Mouse (Mus musculus) heart, adult 9 months (tissue): ENCODE results near the gene Npepps.

Source experiments
- DNase-seq, 2 experiments: peaks; one replicate each; pipeline ENCODE4 v3.0.0; 2022; ENCODE audit warnings: low spot score in 2 of 2

Npepps gene

DNA sequence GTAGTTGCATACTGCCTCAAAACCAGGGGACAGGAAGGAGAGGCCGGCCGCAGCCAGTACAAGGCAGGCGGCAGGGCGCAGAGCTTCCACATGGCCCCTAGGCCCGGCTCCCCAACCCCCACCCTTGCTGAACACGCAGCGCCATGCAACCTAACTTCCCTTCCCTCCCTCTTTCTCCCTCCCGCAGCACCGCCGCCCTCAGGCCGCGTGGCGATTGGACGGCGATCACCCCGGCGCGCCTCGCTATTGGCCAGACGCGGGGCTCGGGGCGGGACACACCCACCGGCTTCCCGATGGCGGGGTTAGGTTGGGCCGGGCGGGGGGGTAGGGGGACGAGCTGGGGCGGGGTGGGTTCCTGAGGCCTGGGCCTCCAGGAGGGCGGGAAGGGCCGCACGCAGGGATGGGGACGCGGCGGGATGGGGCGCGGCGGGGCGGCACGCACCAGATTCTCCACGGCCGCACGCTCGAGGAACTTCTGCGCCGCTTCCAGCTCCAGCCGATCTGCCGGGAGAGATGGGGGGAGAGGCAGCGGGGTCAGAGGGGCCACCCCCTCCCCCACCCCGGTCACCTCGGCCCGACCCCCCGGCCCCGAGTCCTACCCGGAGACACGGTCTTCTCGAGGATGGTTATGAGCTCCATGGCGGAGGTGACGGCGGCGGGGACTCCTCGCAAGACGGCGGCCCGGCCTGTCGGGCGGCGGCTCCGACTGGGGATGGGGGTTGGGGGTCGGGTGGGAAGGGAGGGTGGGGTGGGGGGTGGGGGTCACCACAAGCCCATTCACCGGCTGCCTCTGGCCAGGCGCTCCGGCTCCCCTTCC is 93.3 kb downstream of the Npepps start:
- peak; percentile 94 to 96 for DNase-seq

DNA sequence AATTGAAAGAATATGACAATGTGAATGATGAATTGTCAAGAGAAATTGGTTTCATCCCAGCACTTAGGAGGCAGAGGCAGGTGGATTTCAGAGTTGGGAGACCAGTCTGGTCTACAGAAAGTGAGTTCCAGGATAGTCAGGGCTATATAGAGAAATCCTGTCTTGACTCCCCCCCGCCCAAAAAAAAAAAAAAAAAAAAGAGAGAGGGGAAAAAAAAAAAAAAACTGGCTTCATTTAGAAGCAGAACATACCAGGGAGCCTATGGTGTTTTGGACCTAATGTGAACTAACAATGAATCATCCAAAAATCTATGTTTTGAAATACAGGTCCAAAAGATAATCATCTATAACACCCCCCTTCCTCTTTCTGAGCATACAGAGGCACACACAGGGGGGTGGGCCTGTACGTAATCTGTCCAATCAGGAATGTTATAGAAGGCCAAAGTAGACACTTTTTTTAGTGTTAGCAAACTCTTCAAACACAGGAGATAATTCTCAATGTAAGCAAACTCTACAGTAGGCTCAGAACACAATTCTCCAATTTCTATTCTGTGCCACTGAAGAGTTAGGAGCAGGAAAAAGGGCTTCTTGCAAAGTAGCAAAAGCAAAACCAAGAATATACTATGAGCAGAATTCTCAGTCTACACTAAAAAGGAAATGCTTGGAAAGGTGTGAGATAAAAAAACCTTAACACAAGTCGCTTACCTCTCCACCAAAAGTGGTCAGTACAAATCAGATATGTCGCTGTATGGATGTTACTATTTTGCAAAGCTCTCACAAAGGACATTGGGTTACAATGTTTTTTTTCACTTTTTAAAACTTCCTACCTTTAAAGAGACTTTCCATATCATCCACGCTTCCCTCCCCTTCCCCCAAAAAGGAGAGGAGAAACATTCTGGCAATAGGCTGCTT is 94.5 kb downstream of the Npepps start:
- DNase-seq = no peak

GRCm38 (mm10) chr11:97184875-97185274 is 95.6 kb downstream of the Npepps start:
- DNase-seq = no peak

DNA sequence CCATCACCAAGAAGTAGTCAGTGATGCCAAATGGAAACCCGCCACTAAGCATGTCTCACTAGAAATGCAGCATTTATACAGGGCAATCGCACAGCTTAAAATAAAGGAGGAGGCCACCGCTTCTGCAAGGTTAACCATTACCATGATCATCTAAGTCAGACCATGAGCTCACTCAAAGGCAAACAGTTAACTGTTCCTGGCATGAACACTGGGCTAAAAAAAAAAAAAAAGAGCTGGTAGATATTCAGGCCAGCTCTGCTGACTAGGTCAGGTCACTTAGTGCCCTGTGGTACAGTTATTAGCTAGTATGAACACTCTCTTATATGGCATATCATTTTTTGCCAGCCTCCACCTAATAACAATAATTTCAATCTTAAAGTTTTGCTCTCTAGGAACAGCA is 98.0 kb downstream of the Npepps start:
- DNase-seq = no peak

- no peak for DNase-seq
Measured at GRCm38 (mm10) chr11:97181061-97181460, 99.4 kb downstream of the Npepps start.

- no peak for DNase-seq
Measured at GRCm38 (mm10) chr11:97178198-97178597, 102.2 kb downstream of the Npepps start.

DNA sequence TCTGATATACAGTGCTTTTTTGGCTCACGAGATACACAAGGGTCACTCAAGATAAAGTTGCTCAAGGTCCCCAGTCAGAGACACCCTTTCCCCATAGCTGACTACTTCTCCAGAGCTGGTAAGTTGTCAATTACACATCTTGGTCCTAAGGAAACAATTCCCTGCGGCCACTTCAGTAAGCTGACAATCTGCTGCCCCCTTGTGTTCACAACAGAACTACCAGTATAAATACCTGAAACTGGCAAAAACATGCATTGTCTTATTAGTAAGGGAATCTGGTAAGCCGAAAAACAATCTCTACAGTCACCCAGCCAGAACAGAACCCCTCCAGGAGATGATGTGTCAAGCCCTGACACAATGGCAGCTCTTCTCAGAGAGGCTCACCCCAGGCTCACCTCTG is 103.6 kb downstream of the Npepps start:
- DNase-seq = peak in 1 of 2 experiments; percentile 33

- no peak for DNase-seq
Measured at GRCm38 (mm10) chr11:97175499-97175898, 104.9 kb downstream of the Npepps start.

- DNase-seq = no peak
Measured at GRCm38 (mm10) chr11:97160341-97160740, 120.1 kb downstream of the Npepps start.

- DNase-seq = no peak
Measured at GRCm38 (mm10) chr11:97156999-97157398, 123.4 kb downstream of the Npepps start.
